Mouse (Mus musculus) cerebellum, adult 2 months (tissue): ENCODE measurements around the gene Tbc1d1.

Source experiments
- CTCF ChIP-seq: fragments of 200-500 bp; IDR thresholded peaks from 2 replicates; pipeline ENCODE4 v1.5.1; 2011; ENCODE audit warnings: low read depth, mild to moderate bottlenecking, control low read depth, low read length, moderate library complexity, borderline replicate concordance; ENCODE audit not compliant: insufficient read depth
- POLR2A ChIP-seq: fragments of 200-500 bp; IDR thresholded peaks from 2 replicates; pipeline ENCODE4 v1.6.1; 2011; ENCODE audit warnings: low read length, control low read depth, borderline replicate concordance; ENCODE audit not compliant: insufficient read depth

GRCm38 (mm10) chr5:64155861-64156550 lies at the start of gene Tbc1d1:
- TF ChIP-seq CTCF (no peak), POLR2A (no peak)
